Mouse (Mus musculus): ENCODE results near the gene Iqcd.

GRCm38 (mm10) chr5:120648569-120649373 is 60.0 kb downstream of the Iqcd start, which contains the start of gene Rasal1:
- TF ChIP-seq POLR2A (IDR thresholded peaks at IDR 0.05; ENCODE audit: insufficient read length, low read depth): no peak
- TF ChIP-seq TCF12 (IDR thresholded peaks at IDR 0.05; ENCODE audit: insufficient read depth, poor library complexity, severe bottlenecking): no peak
- no peak for TF ChIP-seq MYOD1 (IDR thresholded peaks at IDR 0.05; ENCODE audit: control insufficient read depth in 1 of 3, insufficient read length in 2 of 3, low read depth in 2 of 3)
- TF ChIP-seq USF1 (IDR thresholded peaks at IDR 0.05; ENCODE audit: low read depth): no peak
- TF ChIP-seq SRF (IDR thresholded peaks at IDR 0.05; ENCODE audit: control insufficient read depth, insufficient read length, low read depth): no peak
- no peak for TF ChIP-seq MAX (IDR thresholded peaks at IDR 0.05; ENCODE audit: low read depth)
- no peak for TF ChIP-seq CEBPB (IDR thresholded peaks at IDR 0.05; ENCODE audit: insufficient read depth, poor library complexity, severe bottlenecking)
- no peak for TF ChIP-seq REST (IDR thresholded peaks at IDR 0.05; ENCODE audit: insufficient read depth, insufficient read length)
- TF ChIP-seq MYOG (IDR thresholded peaks at IDR 0.05; ENCODE audit: control insufficient read depth in 1 of 3, insufficient read depth in 1 of 3, insufficient read length in 2 of 3, low read depth in 2 of 3): peak in 1 of 3 experiments; percentile 7
- TF ChIP-seq POLR2AphosphoS2 (IDR thresholded peaks at IDR 0.05; ENCODE audit: insufficient read length, low read depth): no peak
